ENCODE assay signal across 8 mouse cellular contexts in the genomic region with DNA sequence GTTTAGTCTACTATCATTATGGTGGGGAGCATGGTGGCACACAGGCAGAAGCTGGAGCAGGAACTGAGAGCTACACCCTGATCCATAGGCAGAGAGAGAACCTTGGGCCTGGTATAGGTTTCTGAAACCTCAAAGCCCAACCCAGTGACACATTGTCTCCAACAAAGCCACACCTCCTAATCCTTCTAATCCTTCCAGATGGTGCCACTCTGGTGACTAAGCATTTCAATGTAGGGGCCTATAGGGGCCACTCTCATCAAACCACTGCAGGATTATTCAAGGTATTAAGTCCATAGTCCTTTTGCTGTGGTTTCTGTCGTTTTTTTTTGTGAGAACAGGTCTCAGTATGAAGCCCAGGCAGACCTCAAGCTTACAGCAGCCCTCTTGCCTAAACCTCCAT.
"Had no signal": no experiment of that assay in that cellular context is flagged by ENCODE, and none has a peak within 500 bp of the region (broad histone marks: within the 10 kb centered on the region; RNA-seq: fewer than 3 reads in every experiment).

No protein-coding gene starts in this region.

- DNase-seq: lung, adult 18-20 months; lung, embryonic 14.5 days; lung, postnatal 10 days; lung, postnatal 36 days; right cerebral cortex, postnatal 14 days; thymus, adult 2 months; thymus, postnatal 25 days; thymus, postnatal 4 days had no signal
